Mouse (Mus musculus) ES-E14 (cell line): ENCODE measurements around the gene Ptprs.

Source experiments
- CHD2 ChIP-seq: IDR thresholded peaks from 2 replicates; pipeline ENCODE4 v1.6.1; 2014; ENCODE audit warnings: mild to moderate bottlenecking, low read depth, low read length, inconsistent platforms
- HCFC1 ChIP-seq: IDR thresholded peaks from 2 replicates; pipeline ENCODE4 v1.6.1; 2012; ENCODE audit warnings: low read length, inconsistent platforms, borderline replicate concordance; ENCODE audit not compliant: insufficient read depth
- MAFK ChIP-seq: IDR thresholded peaks from 2 replicates; pipeline ENCODE4 v1.6.1; 2014; ENCODE audit warnings: mild to moderate bottlenecking, low read depth, low read length, inconsistent platforms; ENCODE audit not compliant: insufficient read depth
- ZC3H11A ChIP-seq: IDR thresholded peaks from 2 replicates; pipeline ENCODE4 v1.6.1; 2012; ENCODE audit warnings: low read depth, mild to moderate bottlenecking, inconsistent platforms, low read length, borderline replicate concordance
- ZNF384 ChIP-seq: IDR thresholded peaks from 2 replicates; pipeline ENCODE4 v1.6.1; 2012; ENCODE audit warnings: low read depth, low read length, inconsistent platforms

GRCm38 (mm10) chr17:56515690-56516410, 39.6 kb upstream of the Ptprs start:
- TF ChIP-seq ZNF384 (no peak), ZC3H11A (no peak), MAFK (no peak), HCFC1 (no peak), CHD2 (no peak)
